19 mouse cellular contexts compared by ENCODE assay signal in genomic region chr14:48417064-48417463, GRCm38 (mm10). TPM values are rescaled to one million over a fixed set of nuclear protein-coding genes. Genes with fewer than 3 reads are reported as not detected.
DNase-seq lines count a peak whose midpoint lies in the region; ATAC-seq and TF ChIP-seq lines count a peak whose summit lies in the region.
"Had no signal": no experiment of that assay in that cellular context is flagged by ENCODE, and none has a peak within 500 bp of the region (broad histone marks: within the 10 kb centered on the region; RNA-seq: fewer than 3 reads in every experiment).

No protein-coding gene starts in this region.

- no peak overlapping the region for H3K9ac ChIP-seq in lung, postnatal 0 days (replicated peaks; ENCODE audit: low read depth)
- H3K9ac ChIP-seq: forebrain, embryonic 15.5 days; heart, embryonic 12.5 days; hindbrain, embryonic 14.5 days; intestine, embryonic 15.5 days had no signal

- no peaks in the 10 kb centered on the region for H3K27me3 ChIP-seq in lung, postnatal 0 days (replicated peaks; ENCODE audit: insufficient read depth, low read length)
- H3K27me3 ChIP-seq: CH12.LX; heart, embryonic 12.5 days; intestine, embryonic 15.5 days had no signal

- no peak overlapping the region for H3K4me2 ChIP-seq in lung, postnatal 0 days (replicated peaks; ENCODE audit: low read depth, low read length)
- H3K4me2 ChIP-seq: forebrain, embryonic 15.5 days; heart, embryonic 12.5 days; hindbrain, embryonic 14.5 days; intestine, embryonic 15.5 days had no signal

- H3K4me3 ChIP-seq in lung, postnatal 0 days (ENCODE audit: low read depth, low read length): no peak overlapping the region
- H3K4me3 ChIP-seq: embryonic facial prominence, embryonic 10.5 days; forebrain, embryonic 15.5 days; heart, adult 2 months; heart, embryonic 12.5 days; hindbrain, embryonic 10.5 days; intestine, embryonic 15.5 days had no signal

- no peaks in the 10 kb centered on the region for H3K9me3 ChIP-seq in lung, postnatal 0 days (ENCODE audit: low read length)
- H3K9me3 ChIP-seq: embryonic facial prominence, embryonic 10.5 days; forebrain, embryonic 15.5 days; heart, embryonic 12.5 days; hindbrain, embryonic 10.5 days; intestine, embryonic 15.5 days had no signal

- no peak overlapping the region for H3K27ac ChIP-seq in lung, postnatal 0 days (ENCODE audit: low read length)
- H3K27ac ChIP-seq: embryonic facial prominence, embryonic 10.5 days; forebrain, embryonic 15.5 days; heart, adult 2 months; hindbrain, embryonic 10.5 days; hindbrain, embryonic 14.5 days; intestine, embryonic 15.5 days had no signal

- intact Hi-C loops in left cerebral cortex, postnatal 4 days (cut with DNase I): no loop called here

- no peaks in the 10 kb centered on the region for H3K4me1 ChIP-seq in lung, postnatal 0 days (ENCODE audit: insufficient read depth, low read depth, low read length)

- peak; percentile 68 for ATAC-seq in lung, postnatal 0 days
- ATAC-seq: forebrain, embryonic 15.5 days; intestine, embryonic 15.5 days had no signal

- no peak for TF ChIP-seq CTCF in lung, postnatal 0 days (IDR thresholded peaks at IDR 0.05)
- no peak for TF ChIP-seq CTCF in brain, embryonic 14.5 days (IDR thresholded peaks at IDR 0.05; ENCODE audit: borderline replicate concordance, extremely low read depth, insufficient read depth, insufficient read length)

- no peak for TF ChIP-seq POLR2A in brain, embryonic 14.5 days (IDR thresholded peaks at IDR 0.05; ENCODE audit: borderline replicate concordance, extremely low read depth, insufficient read depth, insufficient read length, poor library complexity, severe bottlenecking)

- no peaks in the 10 kb centered on the region for H3K36me3 ChIP-seq in lung, postnatal 0 days (ENCODE audit: insufficient read depth, low read length)
- H3K36me3 ChIP-seq: embryonic facial prominence, embryonic 10.5 days; forebrain, embryonic 15.5 days; heart, embryonic 12.5 days; hindbrain, embryonic 10.5 days; intestine, embryonic 15.5 days had no signal

- TF ChIP-seq EP300 in lung, postnatal 0 days (IDR thresholded peaks at IDR 0.05): no peak

- WGBS in lung, postnatal 0 days: 69% methylated on average over 3 of the region's 3 CpGs

- DNase-seq in gastrocnemius, adult 18-20 months (ENCODE audit: low spot score): peak; percentile 30
- no peak for DNase-seq in gastrocnemius, postnatal 4 days (ENCODE audit: low spot score in 2 of 2)
- peak; percentile 59 for DNase-seq in lung, postnatal 0 days (ENCODE audit: low spot score)
- DNase-seq in lung, adult 18-20 months: no peak
- peak; percentile 51 for DNase-seq in brain, embryonic 14.5 days (ENCODE audit: low read depth)
- peak; percentile 34 for DNase-seq in lung, postnatal 36 days
- DNase-seq in left cerebral cortex, postnatal 4 days: no peak
- DNase-seq: adrenal gland, adult 2 months; adrenal gland, postnatal 25 days; cerebellum, adult 2 months; cerebellum, postnatal 10 days; heart, adult 2 months had no signal

RNA-seq across cellular contexts. Expression of gene Tmem260, which starts 28.9 kb away (rescaled TPM):
- total RNA-seq in gastrocnemius, adult 18-20 months (2021): 1 to 10 TPM; 3.3 to 4.1 TPM
- total RNA-seq in gastrocnemius, postnatal 4 days (2021): 10 to 100 TPM; 15.3 to 16.1 TPM
- 10.0 and 13.9 TPM in 2 replicates for polyA plus RNA-seq in lung, postnatal 0 days (2015; fragmentation: Nextera tagmentation; extraction: Ambion mirVana)
- 18.3 and 19.6 TPM in 2 replicates for polyA plus RNA-seq in brain, embryonic 14.5 days (2012; rRNA removed)
- total RNA-seq in left cerebral cortex, postnatal 4 days (2021): 10 to 100 TPM; 18.4 to 21.3 TPM

Comparison
In these comparisons a context has a peak if more than half of its experiments do, and no peak if none do; other contexts are left out.
1. DNase-seq: peak in gastrocnemius, adult 18-20 months (single experiment), lung, postnatal 0 days (single experiment), brain, embryonic 14.5 days (single experiment) and lung, postnatal 36 days (single experiment); none in gastrocnemius, postnatal 4 days (0 of 2), lung, adult 18-20 months (0 of 2) and left cerebral cortex, postnatal 4 days (single experiment).